Mouse (Mus musculus): Measurements from ENCODE around the gene Slc38a4. TPM values are rescaled to one million over a fixed set of nuclear protein-coding genes. Genes with fewer than 3 reads are reported as not detected.

Gene Slc38a4
- polyA plus RNA-seq, 1 experiment, result 0.35 TPM

DNA sequence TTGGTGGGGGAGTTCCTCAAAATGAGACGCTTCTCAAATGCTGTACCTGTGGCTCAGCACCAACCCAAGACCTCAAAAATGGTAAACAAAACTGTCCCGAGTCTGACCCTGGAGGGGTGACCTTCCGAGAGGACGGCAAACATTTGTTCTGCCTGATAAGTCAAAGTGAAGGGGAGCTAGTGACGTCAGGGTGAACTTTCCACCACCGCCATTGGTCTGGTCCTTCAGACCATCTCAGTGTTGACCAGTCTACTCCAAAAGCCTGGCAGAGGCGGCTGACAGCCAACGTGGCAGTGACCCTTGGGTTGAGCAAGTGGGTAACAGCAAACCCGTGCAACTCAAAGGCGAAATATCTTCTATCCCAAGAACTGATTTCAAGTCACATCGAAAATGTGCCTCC lies 27.1 kb downstream of the Slc38a4 start:
- Histone ChIP-seq H3K4me1 (ENCODE audit: control insufficient read depth, insufficient read depth, low read length) (no peaks in the 10 kb centered on the region), H3K36me3 (ENCODE audit: control insufficient read depth, insufficient read depth, low read length) (no peaks in the 10 kb centered on the region), H3K27me3 (ENCODE audit: control insufficient read depth, insufficient read depth, low read length) (no peaks in the 10 kb centered on the region), H3K4me3 (ENCODE audit: control insufficient read depth, low read depth, low read length) (no peak overlapping the region), H3K27ac (ENCODE audit: control insufficient read depth, insufficient read depth, low read depth, low read length) (no peak overlapping the region)
- TF ChIP-seq CTCF (IDR thresholded peaks at IDR 0.05; ENCODE audit: control insufficient read depth, insufficient read depth, insufficient replicate concordance, low read depth, low read length) (no peak), POLR2A (IDR thresholded peaks at IDR 0.05; ENCODE audit: control insufficient read depth, low read depth, low read length) (no peak)

DNA sequence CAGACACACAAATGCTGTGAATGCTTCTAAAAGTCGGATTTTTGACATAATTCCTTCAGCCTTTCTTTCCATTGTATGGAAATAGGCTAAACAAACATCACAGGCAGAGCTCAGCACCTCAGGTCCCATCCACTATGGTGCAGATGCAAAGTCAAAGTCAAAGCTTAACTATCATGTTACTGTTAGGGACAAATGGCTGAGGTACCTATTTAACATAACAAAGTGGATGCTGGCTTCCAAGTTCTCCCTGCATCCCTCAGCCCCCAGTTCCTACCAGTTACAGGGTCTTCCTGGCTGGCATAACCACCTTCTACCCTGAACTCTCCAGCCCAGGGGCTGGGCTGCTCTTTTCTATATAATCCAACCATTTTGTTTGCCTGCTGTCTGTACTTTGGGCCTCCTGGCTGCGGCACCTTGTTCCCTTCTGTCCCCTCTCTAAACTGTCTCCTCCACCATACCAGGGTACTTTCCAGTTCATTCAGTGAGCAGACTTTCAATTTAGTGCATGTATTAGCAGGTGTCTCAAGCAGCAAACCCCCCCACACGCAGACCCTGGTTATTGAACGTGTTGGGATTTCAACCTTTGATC lies 27.6 kb downstream of the Slc38a4 start:
- no peak overlapping the region for H3K4me3 ChIP-seq (ENCODE audit: control insufficient read depth, low read depth, low read length)
- no peaks in the 10 kb centered on the region for H3K36me3 ChIP-seq (ENCODE audit: control insufficient read depth, insufficient read depth, low read length)
- H3K27me3 ChIP-seq (ENCODE audit: control insufficient read depth, insufficient read depth, low read length), result no peaks in the 10 kb centered on the region
- H3K4me1 ChIP-seq (ENCODE audit: control insufficient read depth, insufficient read depth, low read length), result no peaks in the 10 kb centered on the region
- TF ChIP-seq POLR2A (IDR thresholded peaks at IDR 0.05; ENCODE audit: control insufficient read depth, low read depth, low read length) (no peak), CTCF (IDR thresholded peaks at IDR 0.05; ENCODE audit: control insufficient read depth, insufficient read depth, insufficient replicate concordance, low read depth, low read length) (no peak)
- H3K27ac ChIP-seq (ENCODE audit: control insufficient read depth, insufficient read depth, low read depth, low read length), result no peak overlapping the region

DNA sequence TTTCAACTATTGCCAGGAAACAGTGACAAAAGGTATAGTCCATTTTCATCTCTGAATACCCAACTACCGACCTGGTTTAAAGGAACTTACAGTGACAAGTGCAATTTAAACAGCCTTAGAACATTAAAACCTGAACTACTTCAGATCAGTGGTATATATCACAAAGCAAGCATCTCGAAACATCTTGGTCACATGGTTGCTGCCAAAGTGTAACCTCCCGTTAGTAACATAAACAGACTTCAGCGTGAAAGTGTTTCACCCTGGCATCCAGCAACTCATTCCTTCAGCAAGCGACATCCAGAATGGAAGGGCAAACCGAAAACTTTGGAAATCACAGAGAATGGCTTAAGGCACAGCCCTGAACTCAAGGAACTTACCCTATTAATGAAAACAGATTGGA lies 29.1 kb downstream of the Slc38a4 start:
- Histone ChIP-seq H3K4me3 (ENCODE audit: control insufficient read depth, low read depth, low read length) (no peak overlapping the region), H3K27me3 (ENCODE audit: control insufficient read depth, insufficient read depth, low read length) (no peaks in the 10 kb centered on the region), H3K27ac (ENCODE audit: control insufficient read depth, insufficient read depth, low read depth, low read length) (no peak overlapping the region), H3K4me1 (ENCODE audit: control insufficient read depth, insufficient read depth, low read length) (no peaks in the 10 kb centered on the region), H3K36me3 (ENCODE audit: control insufficient read depth, insufficient read depth, low read length) (no peaks in the 10 kb centered on the region)
- TF ChIP-seq CTCF (IDR thresholded peaks at IDR 0.05; ENCODE audit: control insufficient read depth, insufficient read depth, insufficient replicate concordance, low read depth, low read length), result no peak
- no peak for TF ChIP-seq POLR2A (IDR thresholded peaks at IDR 0.05; ENCODE audit: control insufficient read depth, low read depth, low read length)

DNA sequence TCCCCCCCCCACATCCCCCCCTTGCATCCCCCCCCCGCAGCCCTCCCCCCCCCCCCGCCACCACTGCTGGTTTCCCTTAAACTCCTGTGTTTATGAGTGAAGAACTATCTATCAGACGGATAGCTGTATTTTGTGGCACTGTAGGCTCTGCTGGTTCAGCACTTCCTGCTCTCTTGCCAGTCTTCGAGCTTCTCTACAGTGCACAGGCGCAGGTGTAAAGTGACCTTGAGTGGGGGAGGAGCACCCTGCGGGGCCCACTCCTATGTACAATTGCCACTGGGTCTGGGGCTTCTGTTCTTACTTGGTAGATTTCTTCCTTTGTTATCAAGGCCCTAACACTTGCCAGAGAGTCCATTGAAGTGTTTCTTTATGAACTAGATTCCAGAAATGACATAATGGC lies 33.0 kb downstream of the Slc38a4 start:
- H3K27me3 ChIP-seq (ENCODE audit: control insufficient read depth, insufficient read depth, low read length), result no peaks in the 10 kb centered on the region
- no peak overlapping the region for H3K4me3 ChIP-seq (ENCODE audit: control insufficient read depth, low read depth, low read length)
- no peak overlapping the region for H3K27ac ChIP-seq (ENCODE audit: control insufficient read depth, insufficient read depth, low read depth, low read length)
- no peak for TF ChIP-seq POLR2A (IDR thresholded peaks at IDR 0.05; ENCODE audit: control insufficient read depth, low read depth, low read length)
- TF ChIP-seq CTCF (IDR thresholded peaks at IDR 0.05; ENCODE audit: control insufficient read depth, insufficient read depth, insufficient replicate concordance, low read depth, low read length), result no peak
- no peaks in the 10 kb centered on the region for H3K4me1 ChIP-seq (ENCODE audit: control insufficient read depth, insufficient read depth, low read length)
- H3K36me3 ChIP-seq (ENCODE audit: control insufficient read depth, insufficient read depth, low read length), result no peaks in the 10 kb centered on the region

DNA sequence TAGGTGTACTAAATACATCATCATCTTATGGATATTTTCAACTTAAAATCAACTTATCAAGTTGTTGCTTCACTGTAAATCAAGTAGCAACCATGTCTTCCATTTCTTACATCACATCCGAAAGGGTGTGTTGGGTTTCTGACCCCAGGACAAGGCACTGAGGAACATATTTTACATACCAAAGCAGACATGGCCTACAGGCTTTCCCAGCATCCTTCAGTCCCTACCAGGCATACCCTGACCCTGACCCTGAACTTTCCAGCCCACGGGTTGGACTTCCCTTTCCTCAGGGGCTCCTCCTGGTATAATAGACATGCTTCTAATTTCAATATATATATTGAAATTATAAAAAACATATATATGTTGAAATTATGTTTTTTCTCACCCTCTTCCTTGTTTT lies 33.5 kb downstream of the Slc38a4 start:
- H3K36me3 ChIP-seq (ENCODE audit: control insufficient read depth, insufficient read depth, low read length), result no peaks in the 10 kb centered on the region
- H3K27me3 ChIP-seq (ENCODE audit: control insufficient read depth, insufficient read depth, low read length), result no peaks in the 10 kb centered on the region
- no peaks in the 10 kb centered on the region for H3K4me1 ChIP-seq (ENCODE audit: control insufficient read depth, insufficient read depth, low read length)
- no peak overlapping the region for H3K4me3 ChIP-seq (ENCODE audit: control insufficient read depth, low read depth, low read length)
- TF ChIP-seq CTCF (IDR thresholded peaks at IDR 0.05; ENCODE audit: control insufficient read depth, insufficient read depth, insufficient replicate concordance, low read depth, low read length) (no peak), POLR2A (IDR thresholded peaks at IDR 0.05; ENCODE audit: control insufficient read depth, low read depth, low read length) (no peak)
- no peak overlapping the region for H3K27ac ChIP-seq (ENCODE audit: control insufficient read depth, insufficient read depth, low read depth, low read length)

DNA sequence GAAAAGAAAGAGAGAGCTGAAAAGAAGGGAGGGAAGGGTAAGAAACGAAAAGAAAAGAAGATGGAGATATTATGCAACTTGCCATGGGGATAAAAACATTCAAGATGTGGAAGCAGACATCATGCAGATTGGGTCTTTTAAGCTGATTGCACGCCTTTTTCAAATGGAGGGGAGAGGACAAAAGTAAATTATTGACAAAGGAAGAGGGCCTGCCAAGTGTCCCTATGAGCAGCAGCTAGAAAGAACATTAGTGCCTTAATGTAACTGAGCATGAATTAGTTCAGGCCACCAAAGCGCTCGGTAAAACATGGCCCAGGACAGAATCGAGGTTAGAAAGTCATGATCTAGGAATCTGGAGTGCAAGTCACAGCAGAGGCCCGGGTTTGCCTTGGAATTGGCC lies 35.5 kb downstream of the Slc38a4 start:
- Histone ChIP-seq H3K27ac (ENCODE audit: control insufficient read depth, insufficient read depth, low read depth, low read length) (no peak overlapping the region), H3K4me1 (ENCODE audit: control insufficient read depth, insufficient read depth, low read length) (no peaks in the 10 kb centered on the region)

DNA sequence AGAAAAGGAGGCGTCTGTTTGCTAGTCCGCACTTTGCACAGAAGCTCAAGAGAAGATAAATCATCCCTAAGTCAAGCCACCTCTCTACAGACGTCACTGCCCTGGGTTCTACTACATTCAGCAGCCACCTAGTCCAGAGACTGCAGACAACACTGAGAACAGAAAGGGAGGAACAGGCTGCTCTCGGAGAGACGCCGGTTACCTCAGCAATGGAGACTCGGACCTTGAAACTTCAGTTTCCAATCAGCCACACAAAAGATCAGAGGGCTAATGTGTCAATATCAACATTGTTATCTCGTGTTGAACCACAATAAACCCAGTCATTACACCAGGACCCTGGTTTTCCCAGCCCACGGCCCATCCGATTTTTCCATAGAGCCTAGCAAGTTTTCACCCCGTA lies 36.4 kb downstream of the Slc38a4 start:
- no peaks in the 10 kb centered on the region for H3K27me3 ChIP-seq (ENCODE audit: control insufficient read depth, insufficient read depth, low read length)
- H3K4me1 ChIP-seq (ENCODE audit: control insufficient read depth, insufficient read depth, low read length), result no peaks in the 10 kb centered on the region
- no peak overlapping the region for H3K4me3 ChIP-seq (ENCODE audit: control insufficient read depth, low read depth, low read length)
- H3K36me3 ChIP-seq (ENCODE audit: control insufficient read depth, insufficient read depth, low read length), result no peaks in the 10 kb centered on the region
- TF ChIP-seq POLR2A (IDR thresholded peaks at IDR 0.05; ENCODE audit: control insufficient read depth, low read depth, low read length) (no peak), CTCF (IDR thresholded peaks at IDR 0.05; ENCODE audit: control insufficient read depth, insufficient read depth, insufficient replicate concordance, low read depth, low read length) (no peak)
- no peak overlapping the region for H3K27ac ChIP-seq (ENCODE audit: control insufficient read depth, insufficient read depth, low read depth, low read length)

More for the DNA sequence above, 35.5 kb downstream of the Slc38a4 start:
- H3K27me3 ChIP-seq (ENCODE audit: control insufficient read depth, insufficient read depth, low read length), result no peaks in the 10 kb centered on the region
- H3K36me3 ChIP-seq (ENCODE audit: control insufficient read depth, insufficient read depth, low read length), result no peaks in the 10 kb centered on the region
- no peak overlapping the region for H3K4me3 ChIP-seq (ENCODE audit: control insufficient read depth, low read depth, low read length)
- TF ChIP-seq POLR2A (IDR thresholded peaks at IDR 0.05; ENCODE audit: control insufficient read depth, low read depth, low read length) (no peak), CTCF (IDR thresholded peaks at IDR 0.05; ENCODE audit: control insufficient read depth, insufficient read depth, insufficient replicate concordance, low read depth, low read length) (no peak)

DNA sequence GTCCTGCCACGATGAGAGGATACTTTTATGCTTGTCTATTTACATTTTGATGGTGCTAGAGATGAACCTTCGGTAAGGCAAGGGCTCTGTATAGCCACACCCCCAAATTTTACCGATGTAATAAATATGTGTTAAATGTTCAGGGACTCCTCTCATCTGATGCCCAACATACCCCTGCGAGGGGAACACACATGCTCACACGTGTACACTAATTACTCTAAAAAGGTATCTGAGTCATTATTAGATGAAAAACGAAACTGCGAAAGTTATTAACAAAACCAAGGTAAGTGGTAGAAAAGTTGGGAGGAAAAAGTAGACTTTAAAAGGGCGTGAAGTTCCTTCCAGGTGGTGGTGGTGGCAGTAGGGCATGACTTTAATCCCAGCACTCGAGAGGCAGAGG lies 38.6 kb downstream of the Slc38a4 start:
- no peak for TF ChIP-seq POLR2A (IDR thresholded peaks at IDR 0.05; ENCODE audit: control insufficient read depth, low read depth, low read length)
- no peaks in the 10 kb centered on the region for H3K4me1 ChIP-seq (ENCODE audit: control insufficient read depth, insufficient read depth, low read length)
- no peaks in the 10 kb centered on the region for H3K36me3 ChIP-seq (ENCODE audit: control insufficient read depth, insufficient read depth, low read length)
- no peak overlapping the region for H3K27ac ChIP-seq (ENCODE audit: control insufficient read depth, insufficient read depth, low read depth, low read length)
- H3K4me3 ChIP-seq (ENCODE audit: control insufficient read depth, low read depth, low read length), result no peak overlapping the region
- H3K27me3 ChIP-seq (ENCODE audit: control insufficient read depth, insufficient read depth, low read length), result no peaks in the 10 kb centered on the region
